Mouse (Mus musculus) olfactory bulb, adult 2 months (tissue): ENCODE results near the gene Fzd1.

Source experiments
- CTCF ChIP-seq: fragments of 200-500 bp; IDR thresholded peaks from 2 replicates; pipeline ENCODE4 v1.5.1; 2012; ENCODE audit warnings: low read depth, mild to moderate bottlenecking, low read length, moderate library complexity; ENCODE audit not compliant: insufficient read depth
- POLR2A ChIP-seq: fragments of 200-500 bp; IDR thresholded peaks from 2 replicates; pipeline ENCODE4 v1.6.1; 2012; ENCODE audit warnings: mild to moderate bottlenecking, low read depth, low read length, moderate library complexity; ENCODE audit not compliant: insufficient read depth

DNA sequence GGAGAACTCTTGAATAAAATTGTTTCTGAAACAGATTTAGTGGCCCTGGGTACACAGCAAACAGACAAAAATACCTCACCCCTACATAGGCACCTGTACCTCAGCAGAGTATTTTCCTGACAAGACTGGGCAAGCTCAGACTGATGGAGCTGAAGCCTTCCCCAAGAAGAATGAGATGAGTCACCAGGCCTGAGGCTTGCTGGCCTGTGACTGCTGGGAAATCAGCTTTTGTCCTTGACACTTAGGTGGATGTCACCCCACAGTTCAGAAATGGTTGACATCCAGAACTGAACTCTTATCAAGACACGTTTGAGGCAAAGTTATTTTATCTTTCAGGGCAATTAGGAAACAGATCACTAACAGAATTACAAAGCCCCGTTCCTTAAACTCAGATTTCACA is 10.1 kb upstream of the Fzd1 start:
- TF ChIP-seq CTCF (no peak), POLR2A (no peak)
